Mouse (Mus musculus) megakaryocyte, adult 5-6 weeks (primary cell): ENCODE measurements around the gene Rgp1. TPM values are rescaled to one million over a fixed set of nuclear protein-coding genes. Genes with fewer than 3 reads are reported as not detected.
A peak's percentile ranks its signal among the peaks of the same experiment; 100 is the strongest.
"Not testable (repeated sequence)": the region's sequence is repeated elsewhere in the genome, so short reads cannot be mapped to it uniquely, and the experiment has no call there.

Experiments
- ATAC-seq: 2 replicates; pipeline ENCODE4 v1.8.0; 2016; ENCODE audit warnings: mild to moderate bottlenecking, inconsistent platforms; ENCODE audit not compliant: poor library complexity, severe bottlenecking
- total RNA-seq, 2 experiments: library from RNA; stranded (forward) in 1 of 2; stranded (reverse) in 1 of 2; fragments of 153-499, 151-499 nt in 1 of 2; fragments of 221-1000, 200-1000 nt in 1 of 2; gene quantifications; 2 replicates each; pipeline versions ENCODE4 v1.2.3 to v1.2.4; 2015 to 2017

Gene Rgp1
- total RNA-seq (2015), result 18.6 and 20.8 TPM in 2 replicates
- total RNA-seq (2017), result 8.2 and 24.7 TPM in 2 replicates

DNA sequence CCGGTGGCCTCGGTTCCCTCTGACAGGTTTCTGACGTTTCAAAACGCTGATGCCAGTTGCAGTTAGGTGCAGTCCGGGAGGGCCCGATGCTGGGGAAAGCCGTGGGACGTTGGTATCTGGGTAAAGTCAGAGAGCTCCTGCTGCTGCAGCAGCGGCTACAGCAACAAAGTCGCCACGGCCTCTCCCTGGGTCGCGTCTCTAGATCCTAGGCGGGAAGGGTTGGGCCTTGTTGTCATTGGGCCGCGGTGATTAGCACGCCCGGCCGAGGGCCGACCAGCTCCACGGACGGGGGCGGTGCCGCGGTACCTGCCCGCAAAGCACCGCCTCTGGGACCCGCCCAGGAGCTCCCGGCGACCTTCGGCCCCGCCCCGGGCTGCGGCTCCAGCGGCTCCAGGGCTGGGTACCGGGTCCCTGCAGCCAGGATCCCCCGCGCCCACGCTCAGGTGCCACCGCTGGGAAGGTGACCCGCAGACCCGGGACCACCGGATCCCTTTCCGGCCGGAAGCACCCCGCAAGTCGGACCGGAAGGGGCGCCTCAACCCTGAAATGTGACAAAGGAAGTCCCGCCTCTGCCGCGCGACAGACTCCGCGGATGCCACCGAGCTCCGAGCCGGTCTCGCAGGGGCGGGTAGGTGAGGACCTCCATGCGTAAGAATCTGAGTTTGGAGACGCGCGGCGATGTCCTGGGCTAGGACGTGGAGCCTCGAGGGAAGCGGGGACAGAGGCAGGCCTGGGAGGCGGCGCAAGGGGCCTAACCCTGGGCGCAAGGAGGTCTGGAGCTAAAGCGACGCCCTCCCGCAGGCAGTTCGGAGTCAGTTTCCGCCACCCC, at the start of gene Rgp1, which contains the start of gene Gba2:
Rgp1 (plus strand) TSS at position 340 of the 829 bp plus-strand sequence.
Gba2 (minus strand) TSS at position 498 of the 829 bp plus-strand sequence.
- peak; percentile 94 for ATAC-seq

DNA sequence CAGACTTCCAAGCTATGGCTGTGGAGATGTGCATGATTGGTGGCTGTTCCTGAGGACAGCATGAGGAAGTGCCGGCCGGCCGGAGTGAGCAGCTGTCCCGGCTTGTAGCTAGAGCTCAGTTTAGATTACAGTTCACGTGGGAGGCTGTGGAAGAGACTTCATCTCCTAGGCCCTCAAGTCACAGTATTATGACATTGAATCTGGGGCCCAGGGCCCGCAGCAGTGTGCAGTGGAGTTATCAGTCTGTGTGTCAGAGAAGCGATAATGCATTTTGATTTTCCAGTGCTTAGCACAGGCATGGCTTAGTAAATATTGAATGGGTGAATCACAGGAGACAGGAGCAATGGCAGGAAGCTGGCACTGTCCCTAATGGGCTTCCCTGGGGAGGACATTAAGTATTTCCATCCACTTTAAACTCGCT, 48.4 kb upstream of the Rgp1 start:
- ATAC-seq, result no peak

DNA sequence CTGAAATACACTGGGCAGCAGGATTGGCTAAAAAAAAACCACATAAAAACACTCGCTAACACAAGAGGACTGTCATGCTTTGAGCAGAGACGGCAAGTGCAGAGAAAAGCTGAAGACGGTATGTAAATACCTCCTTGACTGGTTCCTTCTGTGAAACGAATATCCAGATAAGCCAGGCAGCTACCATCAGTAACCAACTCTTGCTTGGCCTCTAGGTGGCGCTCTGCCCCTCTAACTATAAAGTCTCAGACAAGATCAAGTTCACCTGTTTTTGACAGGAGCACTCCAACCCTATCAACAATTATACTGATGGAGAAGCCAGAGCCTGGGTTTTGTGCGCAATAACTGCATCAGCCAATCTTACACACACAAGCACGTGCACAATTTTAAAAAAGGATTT, 47.9 kb upstream of the Rgp1 start:
- peak; percentile 62 for ATAC-seq

DNA sequence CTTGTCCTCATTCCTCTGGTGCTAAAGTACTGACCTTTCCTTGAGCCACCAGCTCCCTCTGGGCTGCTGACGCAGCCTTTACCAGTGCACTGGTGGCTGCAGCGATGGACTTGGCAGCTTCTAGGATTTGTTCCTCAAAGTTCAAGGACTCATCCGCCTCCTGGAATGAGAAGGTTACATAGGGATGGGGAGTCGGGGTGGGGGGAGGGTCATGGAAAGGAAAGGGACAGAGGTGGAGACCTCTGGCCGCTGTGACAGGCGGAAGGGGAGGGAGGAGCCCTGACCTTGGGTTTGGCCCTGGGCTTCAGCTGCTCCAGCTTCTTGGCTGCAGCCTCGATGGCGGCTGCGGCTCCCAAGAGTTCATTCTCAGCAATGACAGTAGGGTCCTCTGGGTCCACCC, 45.2 kb upstream of the Rgp1 start:
- no peak for ATAC-seq

DNA sequence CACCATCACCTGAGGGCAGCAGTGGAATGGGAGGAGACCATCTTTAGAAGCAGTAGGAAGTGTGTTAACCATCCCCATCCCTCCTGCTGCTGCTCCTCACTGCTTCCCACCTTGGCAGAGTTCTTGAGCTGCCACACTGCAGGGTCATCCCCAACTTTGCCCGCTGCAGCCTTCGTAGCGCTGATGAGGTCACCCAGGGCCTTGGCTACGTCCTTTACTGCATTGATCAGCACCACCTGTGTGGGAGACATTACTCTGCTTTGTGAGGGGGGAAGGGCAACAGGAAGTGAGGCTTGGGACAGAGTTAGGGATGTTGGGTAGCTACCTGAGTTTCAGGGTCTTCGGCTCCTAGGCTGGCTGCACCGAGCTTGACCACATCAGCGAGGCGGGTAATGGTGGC, 42.9 kb upstream of the Rgp1 start:
- no peak for ATAC-seq

DNA sequence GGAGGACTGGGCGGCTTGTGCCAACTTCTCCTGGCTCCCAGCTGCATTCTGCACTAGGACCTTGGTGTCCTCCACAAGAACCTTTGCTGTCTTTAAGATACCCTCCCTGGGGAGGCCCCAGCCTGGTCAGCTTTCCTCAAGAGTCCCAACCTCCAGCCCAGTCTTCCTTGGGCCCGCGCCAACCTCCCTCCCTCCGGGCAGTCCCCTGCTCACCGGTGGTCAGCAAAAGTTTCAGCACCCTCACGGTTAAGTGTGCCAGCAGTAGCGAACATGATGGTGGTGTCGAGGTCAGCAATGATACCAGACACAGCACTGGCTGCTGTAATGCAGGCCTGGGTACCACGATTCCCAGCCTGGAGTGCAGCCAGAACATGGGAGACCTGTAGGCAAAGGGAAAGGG, 42.5 kb upstream of the Rgp1 start:
- no peak for ATAC-seq

DNA sequence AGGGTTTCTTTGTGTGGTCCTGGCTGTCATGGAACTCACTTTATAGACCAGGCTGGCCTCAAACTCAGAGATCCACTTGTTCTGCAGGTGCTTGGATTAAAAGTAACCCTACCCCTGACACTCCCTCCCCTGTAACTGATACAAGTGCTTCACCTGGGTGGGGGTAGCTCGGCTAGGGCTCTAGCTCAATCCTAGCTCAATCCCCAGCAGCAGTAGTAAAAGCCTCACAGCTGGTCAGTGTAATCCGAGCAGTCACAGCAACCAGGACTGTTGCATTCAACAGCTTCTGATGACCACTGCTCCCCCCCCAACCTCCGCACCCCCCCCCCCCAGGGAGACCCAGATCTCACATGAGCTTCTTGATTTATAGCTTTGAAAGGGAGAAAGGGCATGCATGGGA, 36.5 kb upstream of the Rgp1 start:
- ATAC-seq, result no peak

DNA sequence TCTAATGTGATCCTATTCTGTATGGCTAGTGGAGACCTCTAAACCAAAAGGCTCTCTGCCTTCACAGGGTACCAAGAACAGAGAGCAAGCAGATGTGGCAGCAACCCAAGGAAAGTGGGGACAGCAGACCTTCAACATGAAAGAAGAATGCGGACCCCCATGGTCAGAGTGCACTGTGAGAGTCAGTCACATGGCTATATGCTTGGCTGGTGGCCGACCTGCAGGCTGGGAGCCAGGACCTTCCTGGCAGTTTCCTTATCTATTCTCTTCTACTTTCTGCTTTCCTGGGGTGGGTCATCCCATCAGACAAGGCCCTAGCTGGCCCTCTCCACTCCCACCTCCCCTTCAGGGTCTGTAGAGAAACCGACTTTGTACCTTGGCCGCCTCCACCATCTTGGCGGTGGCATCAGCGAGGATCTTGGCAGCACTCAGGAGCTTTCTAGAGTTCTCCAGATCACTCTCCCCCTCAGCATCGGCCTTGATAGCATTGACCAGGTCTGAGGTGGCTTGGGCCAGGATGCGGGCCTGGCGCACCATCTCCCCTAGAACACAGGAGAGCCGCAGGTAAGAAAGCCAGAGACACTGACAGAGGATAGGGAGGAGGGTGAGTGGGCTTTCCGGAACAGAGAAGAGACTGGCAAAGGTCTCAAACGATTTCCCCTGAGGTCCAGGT, 32.0 kb upstream of the Rgp1 start:
- ATAC-seq, result no peak

DNA sequence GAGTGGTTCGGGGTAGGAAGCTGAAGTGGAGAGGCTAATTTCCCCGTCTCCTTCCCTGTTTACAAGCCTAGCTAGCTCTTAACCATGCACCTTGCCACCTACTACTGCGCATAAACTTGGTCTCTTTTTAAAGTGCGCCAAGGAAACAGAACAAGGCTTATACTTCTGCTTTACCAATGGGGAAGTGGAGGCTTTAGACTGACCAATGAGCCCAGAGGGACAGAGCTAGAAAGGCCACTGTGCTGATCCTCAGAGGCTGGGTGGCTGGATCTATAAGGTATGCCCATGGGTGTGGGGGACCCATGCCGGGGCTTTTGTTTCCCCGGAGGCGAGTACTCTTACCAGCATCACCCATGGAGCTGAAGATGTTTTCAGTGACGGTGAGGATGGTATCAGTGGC, 31.4 kb upstream of the Rgp1 start:
- ATAC-seq, result peak; percentile 65

DNA sequence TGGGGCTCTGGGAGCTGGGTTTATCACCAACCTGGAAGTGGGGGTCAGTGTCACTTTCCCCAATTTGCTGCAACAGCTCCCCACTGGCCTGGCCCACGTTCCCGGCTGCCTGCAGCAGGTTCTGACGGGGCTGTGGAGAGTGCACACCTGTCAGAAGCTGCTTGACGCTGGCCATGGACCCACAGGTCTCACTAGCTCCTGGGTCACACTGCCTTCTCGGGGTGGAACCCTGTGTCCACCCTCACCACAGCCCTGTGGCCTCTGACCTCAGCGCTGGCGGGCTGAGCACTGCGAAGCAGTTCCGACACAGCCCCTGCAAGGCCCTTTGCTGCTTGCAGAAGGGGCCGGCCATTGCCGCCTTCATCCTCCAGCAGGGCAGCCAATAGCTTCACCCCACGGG, 29.5 kb upstream of the Rgp1 start:
- no peak for ATAC-seq

DNA sequence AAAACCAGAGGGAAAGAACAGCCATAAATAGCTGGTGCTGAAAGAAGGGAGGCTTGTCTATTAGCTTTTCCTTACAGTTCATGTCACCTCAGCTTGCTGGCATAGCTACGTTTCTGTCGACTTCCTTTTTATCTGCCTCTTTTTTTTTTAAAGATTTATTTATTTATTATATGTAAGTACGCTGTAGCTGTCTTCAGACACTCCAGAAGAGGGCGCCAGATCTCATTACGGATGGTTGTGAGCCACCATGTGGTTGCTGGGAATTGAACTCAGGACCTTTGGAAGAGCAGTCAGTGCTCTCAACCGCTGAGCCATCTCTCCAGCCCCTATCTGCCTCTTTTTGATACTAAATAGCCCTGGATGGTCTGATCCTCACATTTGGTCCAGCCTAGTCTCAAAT, 26.7 kb upstream of the Rgp1 start:
- ATAC-seq, result not testable (repeated sequence)

DNA sequence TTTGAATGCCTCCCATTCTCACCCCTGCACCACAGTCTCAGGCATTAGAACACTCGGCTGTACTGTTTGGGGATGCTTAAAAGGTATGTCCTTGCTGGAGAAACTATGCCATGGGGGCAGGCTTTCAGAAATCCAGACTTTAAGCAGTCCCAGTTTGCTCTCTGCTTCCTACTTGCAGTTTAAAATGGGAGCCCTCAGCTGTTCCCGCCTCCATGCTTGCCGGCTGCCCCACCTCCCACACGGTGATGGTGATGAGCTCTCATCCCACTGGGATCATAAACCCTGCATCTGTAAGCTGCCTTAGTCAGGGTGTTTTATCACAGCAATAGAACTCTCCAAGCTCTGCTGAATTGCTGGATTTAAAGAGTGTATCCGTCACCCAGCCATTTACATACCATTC, 26.1 kb upstream of the Rgp1 start:
- no peak for ATAC-seq

DNA sequence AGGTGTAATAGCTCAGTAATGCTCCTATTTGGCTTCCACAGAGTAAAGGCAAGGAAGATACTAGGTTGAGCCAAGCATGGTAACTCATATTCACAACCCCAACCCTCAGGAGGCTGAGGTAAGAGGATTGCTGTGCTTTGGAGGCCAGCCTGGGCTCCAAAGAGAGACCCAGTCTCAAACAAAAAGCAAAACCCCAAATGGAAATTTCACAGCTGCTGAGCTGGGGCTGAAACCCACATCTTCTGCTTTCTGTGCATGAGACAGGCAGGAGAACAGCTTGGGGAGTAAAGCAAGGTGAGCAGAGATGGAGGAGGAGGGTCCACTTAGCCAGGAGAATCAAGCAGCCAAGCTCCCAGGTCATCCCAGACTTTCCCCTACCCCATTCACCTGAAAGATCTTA, 24.6 kb upstream of the Rgp1 start:
- no peak for ATAC-seq

DNA sequence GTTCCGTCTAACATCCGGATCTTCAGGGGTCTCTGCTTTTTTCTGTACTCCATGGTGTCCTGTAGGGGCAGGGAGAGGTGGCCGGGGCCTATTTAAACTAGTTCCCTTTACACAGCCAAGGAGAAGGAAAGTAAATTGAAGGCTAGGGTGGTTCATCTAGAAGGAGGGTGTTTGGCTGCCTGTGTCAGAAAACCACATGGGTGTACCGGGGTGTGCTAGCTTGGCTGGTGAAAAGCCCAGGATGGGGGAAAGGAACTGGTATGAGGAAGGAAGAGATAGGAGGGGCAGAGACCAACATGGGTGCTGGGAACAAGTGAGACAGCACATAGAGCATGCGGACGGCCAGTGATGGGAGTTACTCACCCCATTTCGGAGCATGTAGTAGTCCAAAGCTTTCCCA, 22.6 kb upstream of the Rgp1 start:
- ATAC-seq, result peak; percentile 16; the same call in 1 of the 2 replicates

DNA sequence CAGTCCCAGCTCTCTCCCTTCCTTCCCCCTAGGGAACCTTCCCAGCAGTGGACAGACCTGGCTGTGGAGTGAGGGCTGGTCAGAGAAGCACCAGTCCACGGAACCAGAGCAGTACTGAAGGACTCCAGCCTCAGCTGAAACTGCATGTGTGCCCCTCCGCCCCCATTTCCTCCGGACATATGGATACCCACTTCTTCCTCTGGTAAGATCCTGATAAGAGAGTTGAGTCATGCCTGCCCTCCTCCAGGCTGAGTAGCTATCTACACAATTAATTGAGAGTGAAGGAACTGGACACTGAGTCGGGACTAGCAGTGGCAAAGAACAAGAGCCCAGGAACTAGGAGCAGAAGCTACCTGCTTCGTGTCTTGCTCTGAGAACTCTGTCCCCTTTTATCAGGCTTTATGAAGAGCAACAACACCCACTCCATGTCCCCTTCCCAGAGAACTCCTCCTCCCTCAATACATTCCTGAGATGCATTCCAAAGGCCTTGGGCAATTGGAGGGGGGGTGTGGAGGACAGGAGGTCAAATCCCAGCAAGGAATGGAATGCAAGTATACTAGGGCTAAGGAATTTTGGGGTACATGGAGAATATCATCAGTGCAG, 20.4 kb upstream of the Rgp1 start:
- no peak for ATAC-seq

DNA sequence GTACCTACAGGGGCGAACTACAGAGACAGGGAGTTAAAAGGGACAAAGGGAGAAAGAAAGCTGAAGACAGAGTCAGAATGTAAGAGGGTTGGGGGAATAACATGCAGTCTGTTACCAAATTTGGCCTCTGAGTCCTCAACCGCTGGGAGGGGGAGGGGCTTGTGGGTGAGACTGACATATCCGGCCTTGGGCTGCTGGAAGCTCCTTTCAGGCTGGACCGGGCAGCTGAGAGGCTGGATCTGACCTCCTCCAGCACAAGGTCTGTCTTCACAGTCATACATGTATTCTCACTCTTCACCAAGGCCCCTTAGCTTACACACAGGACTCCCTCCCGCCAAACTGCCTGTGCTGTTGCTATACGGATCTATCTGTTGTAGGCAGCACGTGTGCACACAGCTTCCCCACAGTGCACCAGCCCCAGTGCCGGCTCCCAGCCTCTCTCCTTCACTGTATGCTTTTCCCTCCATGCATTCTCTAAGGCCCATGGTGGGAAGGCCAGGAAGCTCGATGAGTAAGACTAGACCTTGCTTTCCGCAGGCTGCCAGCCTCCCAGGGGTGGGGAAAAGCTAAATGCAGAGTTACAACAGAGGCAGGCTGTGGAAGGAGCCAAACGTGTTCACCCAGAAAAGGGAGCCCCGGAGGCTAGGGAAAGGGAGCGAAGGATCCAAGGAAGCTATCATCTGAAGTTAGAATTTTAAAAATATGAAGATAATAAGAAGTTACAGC, 19.7 kb upstream of the Rgp1 start:
- ATAC-seq, result 0 out of 2 replicates have a peak, but pooled peaks have one; percentile 9

DNA sequence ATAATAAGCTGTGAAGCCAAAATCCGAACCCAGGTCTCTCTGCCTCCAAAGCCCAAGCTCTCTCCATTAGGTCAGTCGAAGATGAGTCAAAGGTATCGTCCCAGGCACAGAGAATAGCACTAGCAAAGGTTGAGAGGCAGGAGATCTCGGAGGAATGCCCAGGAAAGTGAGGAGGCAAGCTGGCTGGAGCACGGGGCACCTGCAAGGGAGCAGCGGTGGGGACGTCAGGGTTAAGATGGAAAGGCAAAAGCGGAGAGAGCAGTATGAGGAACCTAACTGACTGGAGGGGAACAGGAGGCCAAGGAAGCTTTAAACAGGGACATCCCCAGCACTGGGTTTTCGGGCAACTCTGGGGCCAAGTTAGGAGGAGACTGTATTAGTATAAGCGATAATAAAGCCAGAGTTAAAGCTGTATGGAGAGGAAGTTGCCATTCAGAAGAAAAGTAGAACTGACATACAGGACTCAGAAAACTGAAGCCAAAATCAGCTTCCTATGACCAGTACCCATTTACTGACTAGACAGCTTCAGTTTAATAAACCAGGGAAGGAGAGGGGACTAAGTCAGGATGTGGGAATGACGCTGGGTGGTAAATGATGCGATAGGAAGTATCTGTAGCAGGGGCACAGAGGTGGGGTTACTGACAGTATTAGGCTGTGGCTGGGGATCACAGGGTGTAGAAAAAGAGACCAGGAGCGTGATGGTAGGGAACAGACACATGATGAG, 18.8 kb upstream of the Rgp1 start:
- ATAC-seq, result no peak

DNA sequence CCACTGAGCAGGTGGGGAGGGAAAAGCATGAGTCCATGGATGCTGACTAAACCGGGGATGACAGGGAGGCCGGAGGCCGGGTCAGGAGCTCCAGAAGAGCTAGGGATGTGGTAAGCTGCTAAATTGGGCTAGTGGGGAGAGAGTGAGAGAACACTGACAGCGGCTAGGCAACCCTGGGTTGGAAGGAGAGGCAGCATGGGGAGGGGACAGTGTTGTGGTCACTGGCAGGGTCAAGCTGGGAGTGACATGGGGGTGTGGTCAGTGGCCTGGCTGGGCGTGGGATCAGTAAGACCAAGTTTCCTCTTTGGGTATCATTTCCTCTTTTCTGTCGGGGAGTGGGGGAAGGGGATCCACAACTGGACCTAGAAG, 18.3 kb upstream of the Rgp1 start:
- ATAC-seq, result peak; percentile 59

DNA sequence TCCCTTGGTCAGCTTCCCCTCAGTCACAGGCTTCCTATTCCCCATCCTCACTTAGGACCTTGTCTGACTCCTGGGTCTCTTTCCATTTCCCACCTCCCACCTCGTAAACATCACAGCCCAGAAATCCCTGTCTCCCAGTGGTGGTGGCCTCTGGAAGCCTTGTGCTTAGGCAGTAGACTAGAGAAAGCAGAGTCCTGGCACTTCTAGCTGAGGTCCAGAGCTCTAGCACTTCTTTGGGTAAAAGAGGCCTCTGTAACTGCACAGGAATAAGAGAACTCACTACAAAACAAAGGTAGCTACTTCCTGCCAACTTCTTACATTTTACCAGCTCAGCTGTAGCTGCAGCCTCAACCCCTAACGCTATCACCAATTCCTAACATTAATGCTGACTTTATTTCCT, 17.5 kb upstream of the Rgp1 start:
- no peak for ATAC-seq

DNA sequence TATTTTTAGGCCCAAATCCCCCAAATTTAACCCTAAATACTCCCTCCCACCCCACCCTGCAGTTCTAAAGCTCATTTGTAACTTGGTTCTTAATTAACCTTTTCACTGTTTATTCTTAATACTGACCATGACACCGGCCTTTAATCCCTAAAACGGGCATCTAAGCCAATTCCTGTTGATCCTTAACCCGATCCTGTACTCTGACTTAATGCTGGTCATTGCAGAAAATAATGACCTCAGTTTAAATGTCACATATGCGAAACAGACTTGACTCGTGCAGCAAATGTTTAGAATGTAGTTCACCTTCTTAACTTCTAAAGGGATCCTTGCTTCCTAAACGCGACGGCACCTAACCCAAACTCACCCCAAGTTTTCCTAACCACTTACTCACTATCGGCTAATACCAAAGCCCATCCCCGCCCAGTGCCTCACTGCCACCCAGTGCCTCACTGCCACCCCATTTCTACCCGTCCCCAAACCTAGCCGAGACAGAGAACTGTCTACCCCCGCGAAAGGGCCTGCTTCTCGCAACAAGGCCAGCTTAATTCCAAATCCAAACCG, 17.0 kb upstream of the Rgp1 start:
- ATAC-seq, result no peak
